Mouse (Mus musculus): ENCODE measurements at regions not wholly inside any gene's neighbourhood (a gene's known extent, or its start where the extent isn't known, plus 50 kb on each side); places are given as distances from the start of the nearest gene placed in this dataset.

DNA sequence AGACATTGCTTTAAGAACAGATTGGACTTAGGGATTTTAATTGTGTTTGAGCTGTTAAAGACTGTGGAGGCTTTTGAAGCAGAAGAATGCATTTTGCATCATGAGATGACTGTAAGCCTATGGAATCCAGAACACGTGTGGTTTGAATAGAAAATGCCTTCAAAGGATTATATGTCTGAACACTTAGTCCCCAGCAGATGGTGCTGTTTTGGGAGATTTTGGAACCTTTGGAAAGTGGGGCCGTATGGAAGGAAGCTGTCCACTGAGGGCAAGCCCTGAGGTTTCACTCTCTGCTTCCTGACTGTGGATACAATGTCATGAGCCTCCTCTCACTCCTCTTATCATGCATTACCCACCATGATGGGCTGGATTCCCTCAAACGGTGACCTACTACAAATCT is 168.4 kb upstream of the Irx4 start:
- TF ChIP-seq CTCF (IDR thresholded peaks at IDR 0.05; ENCODE audit: extremely low read depth, insufficient read depth, insufficient read length, insufficient replicate concordance), result no peak
- TF ChIP-seq POLR2A (IDR thresholded peaks at IDR 0.05; ENCODE audit: low read depth, low read length), result no peak
